Mouse (Mus musculus) adrenal gland (tissue): ENCODE measurements around the gene Ifit1bl2.
"Not testable (repeated sequence)": the region's sequence is repeated elsewhere in the genome, so short reads cannot be mapped to it uniquely, and the experiment has no call there.

ENCODE experiments used
- intact Hi-C: fragments of 180-260 bp; cut with DNase I; formaldehyde crosslinking; loops from one replicate; pipeline ENCODE4 v1.15.1; 2025
- long read RNA-seq, 2 experiments: library from polyadenylated mRNA; unstranded; transcript quantifications; one replicate each; pipeline ENCODE4 v2.0.0; 2020; ENCODE audit warnings: borderline replicate concordance in 1 of 2; ENCODE audit not compliant: insufficient replicate concordance in 1 of 2

Ifit1bl2 gene
- long read RNA-seq, experiment 1, result 0 reads
- long read RNA-seq, experiment 2, result 0 reads

- intact Hi-C loops, result no loop called here
Measured at GRCm38 (mm10) chr19:34640623-34641022, at the start of gene Ifit1bl2, which contains the start of gene Ifit1. Ifit1bl2 (minus strand) TSS chr19:34640743. Ifit1 (plus strand) TSS chr19:34640871.

DNA sequence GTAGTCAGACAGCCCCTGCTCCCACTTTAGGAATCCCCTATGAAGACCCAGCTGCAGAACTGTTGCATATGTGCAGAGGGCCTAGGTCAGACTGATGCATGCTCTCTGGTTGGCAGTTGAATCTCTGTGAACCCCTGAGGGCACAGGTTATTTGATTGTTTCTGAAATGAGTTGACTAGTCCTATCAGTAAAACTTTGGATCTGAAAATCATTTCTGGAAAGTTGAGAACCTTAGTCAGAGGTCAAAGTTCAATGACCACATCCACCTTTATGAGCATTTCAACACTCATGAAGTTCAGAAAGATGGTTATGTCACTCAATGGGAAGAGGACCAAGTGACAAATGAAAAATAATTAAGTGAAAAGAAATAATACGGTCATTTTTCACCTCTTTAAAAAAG, 45.0 kb upstream of the Ifit1bl2 start:
- intact Hi-C loops, result loop anchor here (1.0 kb wide), 1 partner anchor 87 kb away; no protein-coding TSS in a partner anchor

DNA sequence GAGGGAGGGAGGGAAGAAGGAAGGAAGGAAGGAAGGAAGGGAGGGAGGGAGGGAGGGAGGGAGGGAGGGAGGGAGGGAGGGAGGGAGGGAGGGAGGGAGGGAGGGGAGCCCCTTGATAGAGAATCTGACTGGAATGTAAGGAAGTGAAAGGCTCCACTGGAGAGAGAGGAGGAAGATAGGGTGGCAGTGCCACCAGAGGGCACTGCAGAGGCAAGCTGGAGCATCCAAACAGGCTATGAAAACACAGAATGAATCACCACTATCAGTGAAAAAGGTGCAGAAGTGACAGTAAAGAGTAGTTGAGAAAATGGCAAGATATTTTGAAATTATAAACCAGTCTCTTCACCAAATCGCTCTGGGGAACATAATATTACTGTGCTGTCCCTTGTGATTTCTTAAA, 44.3 kb upstream of the Ifit1bl2 start:
- intact Hi-C loops, result loop anchor here (1.0 kb wide), 1 partner anchor 87 kb away; no protein-coding TSS in a partner anchor

DNA sequence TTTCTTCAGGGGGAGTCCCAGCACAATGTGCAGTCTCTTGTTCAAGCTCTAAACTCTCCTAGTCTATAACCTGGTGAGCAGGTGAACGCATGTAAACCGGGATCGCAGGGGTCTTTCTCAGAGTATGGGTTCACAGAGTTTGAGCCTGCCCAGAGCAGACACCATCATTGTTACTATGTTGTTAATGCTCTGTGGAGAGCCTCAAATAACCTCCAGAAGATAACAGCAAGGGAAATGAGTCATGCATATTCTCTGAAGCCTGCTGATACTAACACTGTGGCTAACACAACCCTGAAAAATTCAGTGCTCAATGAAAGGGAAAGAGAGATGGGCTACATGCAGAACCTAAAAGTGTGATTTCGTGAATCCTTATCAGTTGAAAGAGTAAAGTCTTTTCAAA, 37.9 kb upstream of the Ifit1bl2 start:
- intact Hi-C loops, result no loop called here

DNA sequence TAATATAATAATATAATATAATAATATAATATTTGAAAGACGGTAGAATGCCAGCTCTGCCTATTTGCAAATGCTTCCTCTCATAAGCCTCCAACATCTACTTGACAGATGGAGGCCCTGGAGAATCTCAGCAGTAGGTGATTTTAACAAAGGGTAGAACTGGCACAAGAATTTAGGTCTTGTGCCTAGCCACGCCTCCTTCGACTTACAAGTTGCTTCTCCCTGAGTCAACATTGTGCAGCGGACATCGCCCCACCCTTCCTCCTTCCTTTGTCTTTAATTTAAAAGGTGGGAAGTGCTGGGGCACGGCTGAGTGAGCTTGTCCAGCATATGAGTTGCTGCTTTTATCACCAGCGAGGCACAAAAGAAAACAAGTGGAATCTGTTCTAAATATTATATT, 32.9 kb upstream of the Ifit1bl2 start:
- intact Hi-C loops, result no loop called here

- intact Hi-C loops, result loop anchor here (1.0 kb wide), 1 partner anchor 106 kb away; no protein-coding TSS in a partner anchor
Measured at GRCm38 (mm10) chr19:34666127-34666526, 25.6 kb upstream of the Ifit1bl2 start.

DNA sequence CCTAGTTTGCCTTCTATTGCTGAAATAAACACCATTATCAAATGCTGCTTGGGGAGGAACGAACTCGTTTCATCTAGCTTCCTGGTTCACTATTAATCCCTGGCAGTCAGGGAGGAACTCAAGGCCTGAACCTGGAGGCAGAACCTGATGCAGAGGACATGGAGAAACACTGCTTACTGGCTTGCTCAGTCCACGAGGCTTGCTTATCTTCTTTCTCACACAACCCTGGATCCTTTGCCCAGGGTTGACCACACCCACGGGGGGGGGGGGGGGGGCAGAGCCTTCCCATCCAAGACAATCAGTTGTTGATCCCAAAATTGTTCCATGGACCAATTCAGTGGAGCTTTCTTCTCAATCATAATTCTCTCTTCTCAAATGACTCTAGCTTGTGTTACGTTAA, 22.2 kb upstream of the Ifit1bl2 start:
- intact Hi-C loops, result no loop called here

DNA sequence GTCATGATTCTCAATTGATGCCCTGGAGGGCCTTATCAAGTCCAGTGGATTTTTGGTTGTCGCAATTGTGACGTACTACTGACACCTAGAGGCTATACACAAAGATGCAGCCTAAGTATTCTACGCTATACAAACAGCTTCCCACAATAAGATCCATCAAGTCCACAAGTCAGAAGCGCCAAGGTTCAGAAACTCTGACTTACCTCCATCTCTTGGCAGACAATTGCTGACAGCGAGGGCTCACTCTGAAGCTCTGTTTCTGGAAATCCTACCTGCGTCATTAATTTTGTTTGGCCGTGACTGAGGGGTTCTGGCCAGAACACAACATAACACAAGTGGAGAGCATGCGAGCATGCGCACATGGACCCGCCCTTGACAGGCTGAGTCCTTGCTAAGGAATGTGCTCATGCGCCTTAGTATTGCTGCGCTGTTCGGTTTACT, 21.5 kb upstream of the Ifit1bl2 start:
- intact Hi-C loops, result no loop called here

DNA sequence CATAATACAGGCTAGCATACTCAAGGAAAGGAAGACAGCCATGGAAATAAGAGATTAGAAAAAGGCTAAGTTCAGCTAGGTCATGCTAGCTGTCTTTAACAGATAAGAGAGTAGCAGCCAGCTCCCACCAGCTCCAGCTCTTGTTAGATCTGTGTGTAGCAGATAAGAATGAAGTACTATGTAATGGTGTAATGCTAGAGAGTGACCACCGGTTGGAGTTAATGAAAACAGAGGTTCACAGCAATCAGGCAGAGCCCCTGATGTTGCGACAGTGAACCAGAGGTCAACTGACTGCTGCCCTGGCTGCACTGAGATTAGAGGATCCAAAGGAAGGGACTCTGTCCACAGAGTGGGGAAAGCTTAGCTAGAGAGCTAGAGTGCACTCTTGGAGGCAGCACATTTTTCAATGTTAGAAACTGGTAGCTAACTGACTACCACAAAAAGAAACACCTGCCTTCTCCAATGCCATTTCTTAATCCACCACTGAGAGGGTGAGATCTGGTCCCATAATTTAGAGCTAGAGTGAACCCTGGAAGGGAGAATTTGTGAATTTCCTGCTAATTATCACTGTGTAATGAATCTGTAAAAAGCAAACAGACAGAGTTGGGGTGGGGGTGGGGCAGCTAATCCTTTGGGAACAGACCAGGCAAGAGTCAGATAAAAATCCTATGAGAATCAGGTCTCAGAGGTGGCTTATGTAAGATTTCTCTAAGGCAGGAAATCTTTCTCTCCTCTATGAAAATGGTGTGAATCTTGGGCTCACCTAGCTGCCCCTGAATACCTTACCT, 16.2 kb upstream of the Ifit1bl2 start:
- intact Hi-C loops, result no loop called here

- intact Hi-C loops, result no loop called here
Measured at GRCm38 (mm10) chr19:34655227-34655805, 14.8 kb upstream of the Ifit1bl2 start.

GRCm38 (mm10) chr19:34650997-34651396, 10.5 kb upstream of the Ifit1bl2 start:
- intact Hi-C loops, result no loop called here

DNA sequence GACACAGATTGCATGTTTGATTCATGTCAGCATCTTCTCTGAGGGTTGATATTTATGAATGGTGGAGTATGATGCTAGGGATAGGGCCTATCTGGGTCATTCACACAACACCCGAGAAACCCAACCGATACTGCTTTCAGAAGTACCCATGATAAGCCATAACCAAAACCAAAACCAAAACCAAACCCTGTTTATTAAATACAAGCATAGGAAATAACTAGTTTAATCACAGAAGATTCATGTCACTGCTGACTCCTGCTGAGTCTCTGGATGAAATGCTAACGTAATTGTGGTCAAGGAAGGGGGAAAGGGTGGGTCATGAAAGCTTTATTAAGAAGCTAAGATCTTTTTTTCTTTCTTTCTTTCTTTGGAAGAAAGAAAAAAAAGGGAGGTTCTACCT, 9.7 kb upstream of the Ifit1bl2 start:
- intact Hi-C loops, result no loop called here

GRCm38 (mm10) chr19:34647630-34648029, 7.1 kb upstream of the Ifit1bl2 start:
- intact Hi-C loops, result not testable (repeated sequence)

- intact Hi-C loops, result no loop called here
Measured at GRCm38 (mm10) chr19:34642616-34643015, 2.1 kb upstream of the Ifit1bl2 start.

DNA sequence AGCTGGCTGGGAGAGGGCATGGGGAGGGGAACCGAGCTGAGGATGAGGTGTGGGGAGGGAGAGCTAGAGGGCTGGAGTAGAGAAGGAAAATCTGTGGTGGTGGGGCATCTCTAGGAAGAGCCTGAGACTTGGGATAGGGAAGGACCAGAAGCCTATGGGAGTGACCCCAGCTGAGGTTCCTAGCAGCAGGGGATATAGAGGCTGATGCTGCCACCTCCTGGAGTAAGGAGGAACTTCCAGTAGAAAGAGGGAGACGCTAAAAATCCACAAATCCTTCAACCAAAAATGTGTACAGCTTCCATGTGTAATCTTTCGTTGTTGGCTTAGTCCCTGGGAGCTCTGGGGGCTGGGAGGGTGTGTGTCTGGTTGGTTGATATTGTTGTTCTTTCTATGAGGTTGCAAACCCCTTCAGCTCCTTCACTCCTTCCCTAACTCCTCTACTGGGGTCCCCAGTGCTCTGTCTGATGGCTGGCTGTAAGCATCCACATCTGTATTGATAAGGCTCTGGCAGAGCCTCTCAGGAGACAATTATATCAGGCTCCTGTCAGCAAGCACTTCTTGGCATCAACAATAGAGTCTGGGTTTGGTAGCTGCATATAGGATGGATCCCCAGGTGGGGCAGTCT, 3.5 kb downstream of the Ifit1bl2 start:
- intact Hi-C loops, result loop anchor here (2.0 to 5.0 kb wide), 4 partner anchors 86 to 395 kb away; partner anchors contain the start of gene Ifit2

DNA sequence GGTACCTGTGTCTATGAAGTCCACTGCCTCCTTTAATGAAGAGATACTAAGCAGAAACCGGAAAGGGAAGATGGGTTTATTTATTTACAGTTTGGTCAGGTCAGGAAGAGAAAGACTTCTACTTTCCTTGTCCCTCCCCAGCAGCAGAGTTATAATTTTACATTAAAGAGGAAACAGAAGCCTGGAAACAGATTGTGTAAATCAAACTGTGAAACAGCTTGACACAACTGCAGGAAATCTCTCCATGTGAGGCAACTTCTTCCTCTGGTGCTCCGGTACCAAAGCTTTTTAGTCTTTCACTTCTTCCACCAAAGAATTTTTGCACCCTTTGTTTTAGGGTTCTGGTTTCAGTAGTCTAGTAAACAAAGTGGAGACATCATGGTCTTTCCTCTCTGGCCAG, 7.1 kb downstream of the Ifit1bl2 start:
- intact Hi-C loops, result no loop called here

- intact Hi-C loops, result no loop called here
Measured at GRCm38 (mm10) chr19:34631487-34631886, 9.1 kb downstream of the Ifit1bl2 start.

- intact Hi-C loops, result no loop called here
Measured at GRCm38 (mm10) chr19:34627496-34627895, 13.0 kb downstream of the Ifit1bl2 start.

- intact Hi-C loops, result no loop called here
Measured at GRCm38 (mm10) chr19:34624663-34625062, 15.9 kb downstream of the Ifit1bl2 start.

DNA sequence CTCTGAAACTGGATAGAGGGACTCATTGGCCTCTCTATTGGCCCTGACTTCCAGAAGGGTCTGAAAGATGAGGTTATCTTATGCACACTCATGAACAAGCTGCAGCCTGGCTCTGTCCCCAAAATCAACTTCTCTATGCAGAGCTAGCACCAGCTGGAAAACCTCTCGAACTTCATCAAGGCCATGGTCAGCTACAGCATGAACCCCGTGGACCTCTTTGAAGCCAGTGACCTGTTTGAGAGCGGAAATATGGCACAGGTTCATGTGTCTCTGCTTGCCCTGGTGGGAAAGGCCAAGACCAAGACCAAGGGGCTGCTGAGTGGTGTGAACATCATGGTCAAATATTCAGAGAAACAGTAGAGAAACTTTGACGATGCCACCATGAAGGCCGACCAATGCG, 16.8 kb downstream of the Ifit1bl2 start:
- intact Hi-C loops, result no loop called here

GRCm38 (mm10) chr19:34620871-34621270, 19.7 kb downstream of the Ifit1bl2 start:
- intact Hi-C loops, result no loop called here
